Mouse (Mus musculus): Measurements from ENCODE around the gene Fadd.
A peak's percentile ranks its signal among the peaks of the same experiment; 100 is the strongest.

Fadd gene

GRCm38 (mm10) chr7:144582284-144582980 is at the start of gene Fadd:
Gene Fadd, minus strand, starts transcription at chr7:144582463.
- peak; percentile 95 for DNase-seq

- DNase-seq = no peak
These were observed 48.4 kb upstream of the Fadd start for GRCm38 (mm10) chr7:144630622-144631021.

- DNase-seq = no peak
These were observed 46.2 kb upstream of the Fadd start for GRCm38 (mm10) chr7:144628334-144628915.

- no peak for DNase-seq
These were observed 45.5 kb upstream of the Fadd start for GRCm38 (mm10) chr7:144627606-144628333.

GRCm38 (mm10) chr7:144626042-144626441 is 43.8 kb upstream of the Fadd start:
- no peak for DNase-seq

GRCm38 (mm10) chr7:144620721-144621681 is 38.7 kb upstream of the Fadd start:
- DNase-seq = no peak

- DNase-seq = no peak
These were observed 38.1 kb upstream of the Fadd start for GRCm38 (mm10) chr7:144620315-144620714.

- DNase-seq = no peak
These were observed 33.1 kb upstream of the Fadd start for GRCm38 (mm10) chr7:144615343-144615742.

- DNase-seq = no peak
These were observed 30.6 kb upstream of the Fadd start for GRCm38 (mm10) chr7:144612829-144613228.

- no peak for DNase-seq
These were observed 30.1 kb upstream of the Fadd start for GRCm38 (mm10) chr7:144612351-144612750.

- no peak for DNase-seq
These were observed 29.3 kb upstream of the Fadd start for GRCm38 (mm10) chr7:144611595-144611994.

- no peak for DNase-seq
These were observed 27.3 kb upstream of the Fadd start for GRCm38 (mm10) chr7:144609568-144609967.

GRCm38 (mm10) chr7:144607862-144608261 is 25.6 kb upstream of the Fadd start:
- DNase-seq = no peak

- no peak for DNase-seq
These were observed 22.5 kb upstream of the Fadd start for GRCm38 (mm10) chr7:144604735-144605134.

- no peak for DNase-seq
These were observed 22.0 kb upstream of the Fadd start for GRCm38 (mm10) chr7:144604291-144604690.

- no peak for DNase-seq
These were observed 18.2 kb upstream of the Fadd start for GRCm38 (mm10) chr7:144600333-144600900.

GRCm38 (mm10) chr7:144589508-144589907 is 7.2 kb upstream of the Fadd start:
- no peak for DNase-seq

- no peak for DNase-seq
These were observed 5.0 kb upstream of the Fadd start for GRCm38 (mm10) chr7:144587291-144587690.

GRCm38 (mm10) chr7:144585648-144586047 is 3.4 kb upstream of the Fadd start:
- DNase-seq = peak; percentile 41

- DNase-seq = no peak
These were observed 1.4 kb upstream of the Fadd start for GRCm38 (mm10) chr7:144583619-144584018.

- DNase-seq = peak; percentile 93
These were observed 542 bp downstream of the Fadd start for GRCm38 (mm10) chr7:144581559-144582283.

GRCm38 (mm10) chr7:144577876-144578275 is 4.4 kb downstream of the Fadd start:
- no peak for DNase-seq

Data from kidney, adult 11 months (tissue).